Mouse (Mus musculus): ENCODE results near the gene Hs6st2.

DNA sequence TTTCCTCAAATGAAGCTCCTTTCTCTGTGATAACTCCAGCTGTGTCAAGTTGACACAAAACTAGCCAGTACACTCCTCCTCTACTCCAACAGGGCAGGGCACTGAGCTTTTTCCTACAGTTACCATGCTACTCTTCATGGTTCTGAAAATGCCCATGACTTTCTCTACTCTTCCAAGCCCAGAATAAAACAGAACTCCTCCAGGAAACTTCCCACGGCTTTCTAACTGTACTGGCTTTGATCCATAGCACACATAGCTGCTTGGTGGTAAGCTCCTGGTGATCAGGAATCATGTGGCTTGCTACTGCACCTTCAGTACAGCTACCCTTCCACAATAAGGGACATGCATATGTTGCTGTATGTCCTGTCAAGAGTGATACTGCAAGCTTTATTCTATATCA, 150.5 kb downstream of the Hs6st2 start:
- TF ChIP-seq CTCF (conservative IDR thresholded peaks at IDR 0.05; ENCODE audit: insufficient read depth, insufficient read length, low read depth, low read length) (no peak), POLR2A (IDR thresholded peaks at IDR 0.05; ENCODE audit: low read depth, low read length) (no peak)

Data from kidney, adult 2 months (tissue).